Mouse (Mus musculus): ENCODE measurements around the gene Myod1.

GRCm38 (mm10) chr7:46403616-46404485, 27.6 kb downstream of the Myod1 start:
- no peak for TF ChIP-seq CTCF (IDR thresholded peaks at IDR 0.05)
- no peak for TF ChIP-seq POLR2A (IDR thresholded peaks at IDR 0.05; ENCODE audit: insufficient read depth, low read depth, low read length)
